8 mouse cellular contexts compared by ENCODE assay signal in the genomic region with DNA sequence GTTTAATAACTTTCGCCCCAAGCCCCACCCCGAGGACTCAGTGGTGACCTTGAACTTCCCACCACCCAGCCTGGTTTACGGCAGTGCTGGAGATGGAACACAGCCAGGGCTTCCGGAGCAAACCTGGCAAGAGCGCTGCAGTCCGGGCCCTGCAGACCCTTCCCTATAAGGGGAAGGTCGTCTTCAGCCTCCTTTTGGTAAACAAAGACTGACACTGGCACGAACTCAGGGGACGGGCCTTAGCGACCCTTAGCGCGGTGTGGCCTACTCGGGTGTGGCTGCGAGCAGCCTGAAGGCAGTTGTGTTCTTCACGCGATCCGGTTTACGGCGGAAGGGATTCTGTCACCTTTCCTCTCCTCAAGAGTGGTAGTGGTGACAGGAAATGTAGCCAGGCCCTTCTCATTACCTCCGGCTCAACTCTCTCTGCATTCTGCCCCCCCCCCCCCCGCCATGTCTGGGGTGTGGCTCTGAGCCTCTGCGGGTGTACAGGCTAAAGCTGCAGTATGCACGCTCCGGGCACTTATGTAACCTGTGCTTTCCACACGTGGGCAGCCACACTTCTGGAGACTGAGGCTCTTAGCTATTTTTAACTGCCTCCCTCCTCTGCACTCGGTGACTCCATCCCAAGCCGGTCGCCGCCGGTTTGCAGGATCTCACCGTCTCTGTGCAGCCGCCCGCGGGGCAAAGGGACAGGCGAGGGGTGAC. TPM values are rescaled to one million over a fixed set of nuclear protein-coding genes. Genes with fewer than 3 reads are reported as not detected.
DNase-seq lines count a peak whose midpoint lies in the region; ATAC-seq lines count a peak whose summit lies in the region.

A gene (plus strand): TSS at position 84 of the 705 bp plus-strand sequence.

- WGBS in hindbrain, embryonic 15.5 days = 1% methylated on average over 35 of the region's 35 CpGs

- H3K27ac ChIP-seq in hindbrain, embryonic 15.5 days (replicated peaks) = peak within 1 kb of the TSS; percentile 94

- H3K4me3 ChIP-seq in hindbrain, embryonic 15.5 days = peak within 1 kb of the TSS; percentile 87

- H3K4me2 ChIP-seq in hindbrain, embryonic 15.5 days = peak within 1 kb of the TSS; percentile 81

- H3K4me1 ChIP-seq in hindbrain, embryonic 15.5 days (replicated peaks) = peaks cover 26% of the 10 kb centered on the region

- H3K36me3 ChIP-seq in hindbrain, embryonic 15.5 days = no peaks in the 10 kb centered on the region

- DNase-seq in ZHBTc4 (ENCODE audit: low read depth, low spot score) = peak; percentile 95
- peak; percentile 94 to 95 for DNase-seq in cerebellum, postnatal 36 days
- DNase-seq in gastrocnemius, adult 18-20 months (ENCODE audit: low spot score) = peak; percentile 91
- peak; percentile 36 to 43 for DNase-seq in layer of hippocampus, postnatal 36 days
- DNase-seq in lung, postnatal 25 days (ENCODE audit: low spot score) = peak; percentile 89
- peak; percentile 44 for DNase-seq in retina, postnatal 7 days (ENCODE audit: low read depth, low spot score)
- DNase-seq in urinary bladder, adult 2 months (ENCODE audit: low spot score) = peak; percentile 40

- peak; percentile 71 for ATAC-seq in hindbrain, embryonic 15.5 days (ENCODE audit: low FRiP score, low read depth)

- H3K9ac ChIP-seq in hindbrain, embryonic 15.5 days = peak within 1 kb of the TSS; percentile 75

- no peaks in the 10 kb centered on the region for H3K27me3 ChIP-seq in hindbrain, embryonic 15.5 days

- H3K9me3 ChIP-seq in hindbrain, embryonic 15.5 days = no peaks in the 10 kb centered on the region

RNA-seq across cellular contexts. Expression of the gene that starts here (rescaled TPM):
- total RNA-seq in gastrocnemius, adult 18-20 months (2021) = 100 to 1,000 TPM; 418 to 491 TPM
- polyA plus RNA-seq in hindbrain, embryonic 15.5 days (2015; fragmentation: Nextera tagmentation; extraction: Ambion mirVana) = 341 and 365 TPM in 2 replicates
- 100 to 1,000 TPM; 142 to 146 TPM for total RNA-seq in layer of hippocampus, postnatal 36 days (2021)
- polyA plus RNA-seq in urinary bladder, adult 2 months (2012; rRNA removed) = 233 and 289 TPM in 2 replicates

Comparison
In these comparisons a context has a peak if more than half of its experiments do, and no peak if none do; other contexts are left out.
1. Peak in every context shown above with its lines: DNase-seq, ATAC-seq, H3K4me3 ChIP-seq and H3K27ac ChIP-seq.
2. DNase-seq: peak in every context shown above with its lines; median percentile 95 in ZHBTc4; 94 in cerebellum, postnatal 36 days; 91 in gastrocnemius, adult 18-20 months; 89 in lung, postnatal 25 days; 44 in retina, postnatal 7 days; 40 in urinary bladder, adult 2 months; 40 in layer of hippocampus, postnatal 36 days.